Mouse (Mus musculus) hindbrain, embryonic 14.5 days (tissue): ENCODE measurements around the gene Ppp5c. TPM values are rescaled to one million over a fixed set of nuclear protein-coding genes. Genes with fewer than 3 reads are reported as not detected.
"Not testable (repeated sequence)": the region's sequence is repeated elsewhere in the genome, so short reads cannot be mapped to it uniquely, and the experiment has no call there.

Experiments
- ATAC-seq: fragments of 200-750 bp; cut with Nextera tagmentation; 2 replicates; pipeline ENCODE4 v1.8.0; 2017; ENCODE audit warnings: moderate number of reproducible peaks, mild to moderate bottlenecking, moderate TSS enrichment, moderate library complexity; ENCODE audit not compliant: low FRiP score
- DNase-seq: peaks from one replicate; pipeline ENCODE4 v3.0.0-alpha.2; 2015; ENCODE audit warnings: low spot score
- H3K27ac ChIP-seq: fragments of 300-500 bp; sonication (generic); 2 replicates; pipeline ENCODE4 v1.5.1; 2014; ENCODE audit warnings: mild to moderate bottlenecking, moderate library complexity
- H3K27me3 ChIP-seq: fragments of 300-500 bp; sonication (generic); 2 replicates; pipeline ENCODE4 v1.6.1; 2014; ENCODE audit warnings: mild to moderate bottlenecking, low read length, mixed read lengths; ENCODE audit not compliant: control insufficient read depth, insufficient read depth
- H3K36me3 ChIP-seq: fragments of 300-500 bp; sonication (generic); replicated peaks from 2 replicates; pipeline ENCODE4 v1.6.1; 2014; ENCODE audit not compliant: control insufficient read depth, insufficient read depth
- H3K4me1 ChIP-seq: fragments of 300-500 bp; sonication (generic); replicated peaks from 2 replicates; pipeline ENCODE4 v1.6.1; 2014; ENCODE audit warnings: antibody characterized with exemption, low read length, mixed read lengths; ENCODE audit not compliant: control insufficient read depth, insufficient read depth
- H3K4me2 ChIP-seq: fragments of 300-500 bp; sonication (generic); replicated peaks from 2 replicates; pipeline ENCODE4 v1.6.1; 2014; ENCODE audit warnings: mild to moderate bottlenecking, moderate library complexity
- H3K4me3 ChIP-seq: fragments of 300-500 bp; sonication (generic); replicated peaks from 2 replicates; pipeline ENCODE4 v1.5.1; 2014; ENCODE audit warnings: mild to moderate bottlenecking, low read length
- H3K9ac ChIP-seq: fragments of 300-500 bp; sonication (generic); 2 replicates; pipeline ENCODE4 v1.6.1; 2014
- H3K9me3 ChIP-seq: fragments of 300-500 bp; sonication (generic); 2 replicates; pipeline ENCODE4 v1.6.1; 2016; ENCODE audit warnings: low read length; ENCODE audit not compliant: control insufficient read depth
- WGBS: fragments of 180-500 bp; shearing (Covaris S2); extraction: QIAGEN DNeasy Blood & Tissue Kit; methylation state at CpG from one replicate; pipeline ENCODE4 v1.1.7; 2014; 5-methylcytosine and 5-hydroxymethylcytosine counted together
- polyA plus RNA-seq: library from polyadenylated mRNA; unstranded; fragments of >200 nt; fragmentation: Nextera tagmentation; extraction: Ambion mirVana; gene quantifications from 2 replicates; pipeline ENCODE4 v1.2.1, GENCODE M21; 2014

The Ppp5c gene
- 123 and 129 TPM in 2 replicates for polyA plus RNA-seq

GRCm38 (mm10) chr7:17027588-17028343, at the start of gene Ppp5c:
Gene Ppp5c (minus strand): TSS chr7:17027924.
- Histone ChIP-seq H3K27me3 (no peaks in the 10 kb centered on the region), H3K9me3 (no peaks in the 10 kb centered on the region), H3K9ac (peak within 1 kb of the TSS; percentile 85), H3K4me3 (peak within 1 kb of the TSS; percentile 78), H3K4me1 (peaks cover 16% of the 10 kb centered on the region), H3K27ac (peak within 1 kb of the TSS; percentile 62), H3K4me2 (peak within 1 kb of the TSS; percentile 71), H3K36me3 (peaks cover 9% of the 10 kb centered on the region; the same call in 1 of the 2 replicates)
- under 1% methylated on average over 56 of the region's 58 CpGs for WGBS
- peak; percentile 84 for DNase-seq
- ATAC-seq, result peak; percentile 83

DNA sequence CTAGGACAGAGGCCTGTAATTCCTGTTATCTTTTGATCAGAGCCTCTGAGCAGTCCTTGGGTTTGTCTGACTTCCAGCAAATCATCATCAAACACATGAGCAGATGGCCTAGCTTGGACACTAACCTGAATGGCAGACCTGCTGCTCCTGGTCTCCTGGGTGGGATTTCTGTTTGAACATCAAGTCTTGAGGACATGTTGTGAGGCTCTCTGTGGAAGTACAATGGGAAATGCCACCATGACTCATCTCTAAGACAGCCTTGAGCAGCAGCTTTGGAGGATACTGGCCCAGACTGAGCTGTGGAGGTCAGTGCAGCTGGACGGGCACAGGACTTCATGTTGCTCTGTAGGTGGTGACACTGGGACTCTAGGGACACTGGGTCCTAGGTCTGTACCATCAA, 48.8 kb upstream of the Ppp5c start:
- no peaks in the 10 kb centered on the region for H3K9me3 ChIP-seq
- no peaks in the 10 kb centered on the region for H3K36me3 ChIP-seq
- no peaks in the 10 kb centered on the region for H3K27me3 ChIP-seq
- no peak for DNase-seq
- WGBS, result 85% methylated on average over 1 of the region's 1 CpGs
- H3K4me2 ChIP-seq, result no peak overlapping the region
- no peak overlapping the region for H3K27ac ChIP-seq
- no peak for ATAC-seq
- no peaks in the 10 kb centered on the region for H3K4me1 ChIP-seq
- no peak overlapping the region for H3K4me3 ChIP-seq
- no peak overlapping the region for H3K9ac ChIP-seq

GRCm38 (mm10) chr7:17073904-17074615, 46.3 kb upstream of the Ppp5c start, which contains the start of gene Psg16:
Gene Psg16 (plus strand): TSS chr7:17074040.
- Histone ChIP-seq H3K4me1 (no peaks in the 10 kb centered on the region), H3K9me3 (no peaks in the 10 kb centered on the region), H3K36me3 (no peaks in the 10 kb centered on the region), H3K4me2 (peak within 1 kb of the TSS; percentile 12), H3K27me3 (no peaks in the 10 kb centered on the region), H3K9ac (no peak within 1 kb of the TSS), H3K4me3 (0 out of 2 replicates have a peak within 1 kb of the TSS, but pooled peaks have one; percentile 10), H3K27ac (no peak within 1 kb of the TSS)
- WGBS, result 65% methylated on average over 23 of the region's 23 CpGs
- ATAC-seq, result peak; percentile 64; the same call in 1 of the 2 replicates
- DNase-seq, result peak; percentile 81

DNA sequence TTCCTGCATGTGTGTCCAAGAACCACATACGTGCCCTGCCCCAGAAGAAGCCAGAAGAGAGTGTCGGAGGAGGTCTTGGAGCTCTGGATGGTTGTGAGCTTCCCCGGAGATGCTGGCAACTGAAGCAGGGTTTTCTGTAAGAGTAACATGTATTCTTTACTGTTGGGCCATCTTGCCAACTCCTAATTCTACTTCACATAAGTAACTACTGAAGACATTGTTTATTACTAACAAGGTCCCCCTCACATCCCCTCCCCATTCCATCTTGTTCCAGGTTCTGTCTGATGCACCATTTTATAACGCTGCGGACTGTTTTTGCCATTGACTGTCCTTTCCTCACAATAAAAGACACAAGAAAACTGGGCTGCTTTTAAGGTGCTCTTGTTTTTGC, 45.8 kb upstream of the Ppp5c start:
- no peaks in the 10 kb centered on the region for H3K4me1 ChIP-seq
- H3K36me3 ChIP-seq, result no peaks in the 10 kb centered on the region
- no peak for DNase-seq
- H3K9me3 ChIP-seq, result no peaks in the 10 kb centered on the region
- H3K27ac ChIP-seq, result no peak overlapping the region
- H3K4me3 ChIP-seq, result no peak overlapping the region
- ATAC-seq, result no peak
- H3K27me3 ChIP-seq, result no peaks in the 10 kb centered on the region
- 63% methylated on average over 5 of the region's 5 CpGs for WGBS
- no peak overlapping the region for H3K4me2 ChIP-seq
- H3K9ac ChIP-seq, result no peak overlapping the region

DNA sequence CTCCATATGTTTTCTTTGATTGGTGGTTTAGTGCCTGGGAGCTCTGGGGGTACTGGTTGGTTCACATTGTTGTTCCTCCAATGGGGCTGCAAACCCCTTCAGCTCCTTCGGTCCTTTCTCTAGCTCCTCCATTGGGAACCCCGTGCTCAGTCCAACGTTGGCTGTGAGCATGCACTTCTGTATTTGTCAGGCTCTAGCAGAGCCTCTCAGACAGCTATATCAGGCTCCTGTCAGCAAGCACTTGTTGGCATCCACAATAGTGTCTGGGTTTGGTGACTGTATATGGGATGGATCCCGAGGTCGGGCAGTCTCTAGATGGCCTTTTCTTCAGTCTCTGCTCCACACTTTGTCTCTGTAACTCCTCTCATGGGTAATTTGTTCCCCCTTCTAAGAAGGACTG, 39.9 kb upstream of the Ppp5c start:
- H3K36me3 ChIP-seq, ATAC-seq, H3K9me3 ChIP-seq, H3K4me2 ChIP-seq, DNase-seq, H3K27me3 ChIP-seq, H3K4me1 ChIP-seq, H3K27ac ChIP-seq, H3K9ac ChIP-seq, H3K4me3 ChIP-seq: not testable (repeated sequence)
- WGBS, result 67% methylated on average over 5 of the region's 5 CpGs

DNA sequence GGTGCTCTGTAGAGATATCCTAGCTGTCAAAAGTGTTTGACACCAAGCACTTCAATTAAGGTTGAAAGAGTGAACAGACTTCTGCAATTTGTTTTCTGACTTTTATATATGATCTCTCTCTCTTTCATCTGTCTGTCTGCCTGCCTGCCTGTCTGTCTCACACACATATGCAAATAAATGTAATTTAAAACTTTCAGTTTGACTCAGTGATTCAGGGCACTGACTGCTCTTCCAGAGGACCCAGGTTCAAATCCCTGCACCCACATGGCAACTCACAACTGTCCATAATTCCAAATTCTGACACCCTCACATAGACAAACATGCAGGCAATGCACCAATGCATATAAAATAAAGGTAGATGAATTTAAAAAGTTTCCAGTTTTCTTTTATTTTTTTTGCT, 39.3 kb upstream of the Ppp5c start:
- H3K9ac ChIP-seq, result no peak overlapping the region
- H3K4me1 ChIP-seq, result no peaks in the 10 kb centered on the region; the same call in none of the 2 replicates
- H3K36me3 ChIP-seq, result no peaks in the 10 kb centered on the region
- no peak overlapping the region for H3K4me2 ChIP-seq
- H3K27me3 ChIP-seq, result peaks cover 11% of the 10 kb centered on the region
- ATAC-seq (no peak), DNase-seq (no peak)
- H3K9me3 ChIP-seq, result no peaks in the 10 kb centered on the region
- H3K27ac ChIP-seq, result no peak overlapping the region
- H3K4me3 ChIP-seq, result no peak overlapping the region

- no peak for ATAC-seq
- Histone ChIP-seq H3K9ac (no peak overlapping the region), H3K27ac (no peak overlapping the region), H3K4me3 (no peak overlapping the region), H3K4me1 (no peaks in the 10 kb centered on the region; the same call in none of the 2 replicates), H3K4me2 (no peak overlapping the region), H3K9me3 (no peaks in the 10 kb centered on the region), H3K27me3 (peaks cover 14% of the 10 kb centered on the region), H3K36me3 (no peaks in the 10 kb centered on the region)
- 9% methylated on average over 2 of the region's 2 CpGs for WGBS
- peak; percentile 88 for DNase-seq
Observed at GRCm38 (mm10) chr7:17066412-17066811, 38.7 kb upstream of the Ppp5c start.

- peaks cover 14% of the 10 kb centered on the region for H3K27me3 ChIP-seq
- ATAC-seq (no peak), DNase-seq (no peak)
- H3K9me3 ChIP-seq, result no peaks in the 10 kb centered on the region
- no peak overlapping the region for H3K9ac ChIP-seq
- H3K4me3 ChIP-seq, result no peak overlapping the region
- WGBS, result 86% methylated on average over 9 of the region's 9 CpGs
- no peak overlapping the region for H3K4me2 ChIP-seq
- no peaks in the 10 kb centered on the region for H3K36me3 ChIP-seq
- H3K4me1 ChIP-seq, result peaks cover under 1% of the 10 kb centered on the region
- H3K27ac ChIP-seq, result no peak overlapping the region
Observed at GRCm38 (mm10) chr7:17065620-17066019, 37.9 kb upstream of the Ppp5c start.

DNA sequence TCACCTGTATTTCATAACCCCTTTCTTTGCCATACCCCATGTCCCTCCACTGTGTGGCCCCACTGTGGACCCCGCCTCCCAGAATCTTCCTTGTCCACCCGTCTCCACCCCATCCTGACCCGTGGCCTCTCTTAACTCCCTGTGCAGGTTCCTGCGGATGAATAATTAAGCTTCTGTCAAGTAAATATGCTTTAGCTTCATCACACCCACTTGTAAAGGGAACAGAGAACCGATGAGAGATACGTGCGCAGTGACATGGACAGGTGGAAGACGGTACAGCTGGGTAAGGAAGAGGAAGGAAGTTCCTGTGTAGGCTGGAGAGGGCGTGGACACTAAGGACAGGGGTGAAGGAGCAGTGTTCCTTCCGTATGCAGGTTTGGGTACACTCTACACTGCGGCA, 35.1 kb upstream of the Ppp5c start:
- Histone ChIP-seq H3K36me3 (no peaks in the 10 kb centered on the region), H3K27me3 (peaks cover 14% of the 10 kb centered on the region), H3K9me3 (no peaks in the 10 kb centered on the region), H3K27ac (no peak overlapping the region), H3K4me2 (peak overlapping the region; percentile 72), H3K4me3 (peak overlapping the region; percentile 37), H3K4me1 (peaks cover 12% of the 10 kb centered on the region), H3K9ac (peak overlapping the region; percentile 56; the same call in 1 of the 2 replicates)
- DNase-seq, result no peak
- peak; percentile 15; the same call in 1 of the 2 replicates for ATAC-seq
- WGBS, result 21% methylated on average over 11 of the region's 11 CpGs
